ENCODE assay signal across 8 mouse cellular contexts in genomic region chr7:24207488-24208261, GRCm38 (mm10). TPM values are rescaled to one million over a fixed set of nuclear protein-coding genes. Genes with fewer than 3 reads are reported as not detected.
A peak's percentile ranks its signal among the peaks of the same experiment; 100 is the strongest.
DNase-seq lines count a peak whose midpoint lies in the region; ATAC-seq and TF ChIP-seq lines count a peak whose summit lies in the region.

No protein-coding gene starts in this region.

- 19% methylated on average over 24 of the region's 24 CpGs for WGBS in embryonic facial prominence, embryonic 10.5 days
- 14% methylated on average over 24 of the region's 24 CpGs for WGBS in intestine, postnatal 0 days

- peaks cover 39% of the 10 kb centered on the region for H3K36me3 ChIP-seq in embryonic facial prominence, embryonic 10.5 days (replicated peaks)
- peaks cover 15% of the 10 kb centered on the region; the same call in 1 of the 2 replicates for H3K36me3 ChIP-seq in intestine, postnatal 0 days (ENCODE audit: control insufficient read depth, insufficient read depth)

- peak overlapping the region; percentile 71 for H3K4me2 ChIP-seq in intestine, postnatal 0 days (replicated peaks; ENCODE audit: low read depth)

- intact Hi-C loops in left cerebral cortex, postnatal 25 days (cut with DNase I) = loop anchor here (2.0 kb wide), 1 partner anchor 33 kb away; the partner anchor contains the start of gene Zfp114

- H3K27ac ChIP-seq in embryonic facial prominence, embryonic 10.5 days (replicated peaks) = peak overlapping the region; percentile 90
- H3K27ac ChIP-seq in intestine, postnatal 0 days (ENCODE audit: low read depth, low read length) = peak overlapping the region; percentile 81

- peak overlapping the region; percentile 74 for H3K9ac ChIP-seq in intestine, postnatal 0 days (ENCODE audit: low read depth, low read length)

- peak; percentile 99 for ATAC-seq in granulocyte monocyte progenitor cell, adult 5-6 weeks (replicated peaks; ENCODE audit: poor library complexity, severe bottlenecking)
- peak; percentile 85 for ATAC-seq in intestine, postnatal 0 days
- ATAC-seq in megakaryocyte-erythroid progenitor cell, adult 5-6 weeks (replicated peaks; ENCODE audit: low FRiP score, low TSS enrichment, poor library complexity, severe bottlenecking) = peak; percentile 89

- peak; percentile 14 for DNase-seq in thymus, postnatal 0 days (ENCODE audit: low spot score)
- no peak for DNase-seq in thymus, postnatal 36 days
- peak; percentile 75 for DNase-seq in embryonic facial prominence, embryonic 10.5 days (ENCODE audit: low spot score)
- DNase-seq in left cerebral cortex, postnatal 25 days (ENCODE audit: low spot score in 2 of 2) = peak; percentile 78 to 90
- DNase-seq in right cerebral cortex, postnatal 25 days = peak; percentile 80

- H3K27me3 ChIP-seq in embryonic facial prominence, embryonic 10.5 days (replicated peaks; ENCODE audit: low read depth, poor library complexity, severe bottlenecking) = no peaks in the 10 kb centered on the region
- no peaks in the 10 kb centered on the region for H3K27me3 ChIP-seq in intestine, postnatal 0 days (replicated peaks; ENCODE audit: control insufficient read depth, insufficient read depth, low read length)

- H3K4me1 ChIP-seq in embryonic facial prominence, embryonic 10.5 days = peaks cover 5% of the 10 kb centered on the region
- no peaks in the 10 kb centered on the region for H3K4me1 ChIP-seq in intestine, postnatal 0 days (replicated peaks; ENCODE audit: control insufficient read depth, insufficient read depth, low read length)

- no peaks in the 10 kb centered on the region for H3K9me3 ChIP-seq in embryonic facial prominence, embryonic 10.5 days
- H3K9me3 ChIP-seq in intestine, postnatal 0 days (ENCODE audit: control insufficient read depth) = no peaks in the 10 kb centered on the region

- 0 out of 2 replicates have a peak, but pooled peaks have one; percentile 3 for TF ChIP-seq CTCF in intestine, postnatal 0 days (IDR thresholded peaks at IDR 0.05; ENCODE audit: low read depth)

- H3K4me3 ChIP-seq in embryonic facial prominence, embryonic 10.5 days = peak overlapping the region; percentile 68
- peak overlapping the region; percentile 58 for H3K4me3 ChIP-seq in intestine, postnatal 0 days (ENCODE audit: low read depth, low read length)

RNA-seq across cellular contexts. Expression of gene Zfp111, which starts 3.6 kb away (rescaled TPM):
- 1.9 and 3.0 TPM in 2 replicates for polyA plus RNA-seq in thymus, postnatal 0 days (2015; fragmentation: Nextera tagmentation; extraction: Ambion mirVana)
- polyA plus RNA-seq in embryonic facial prominence, embryonic 10.5 days (2016; fragmentation: Nextera tagmentation; extraction: Ambion mirVana) = 10.7 and 11.1 TPM in 2 replicates
- 18.1 and 19.8 TPM in 2 replicates for total RNA-seq in granulocyte monocyte progenitor cell, adult 5-6 weeks (2014; fragmentation: Nextera tagmentation)
- total RNA-seq in granulocyte monocyte progenitor cell, adult 5-6 weeks (2017) = 18.8 and 21.2 TPM in 2 replicates
- 3.0 and 3.1 TPM in 2 replicates for polyA plus RNA-seq in intestine, postnatal 0 days (2015; fragmentation: Nextera tagmentation; extraction: Ambion mirVana)
- total RNA-seq in left cerebral cortex, postnatal 25 days (2021) = 10 to 100 TPM in 1 of 2 experiments, 1 to 10 TPM in 1; 8.9 to 12.6 TPM
- 1.0 and 4.6 TPM in 2 replicates for total RNA-seq in megakaryocyte-erythroid progenitor cell, adult 5-6 weeks (2014; fragmentation: Nextera tagmentation)
- 7.2 and 8.6 TPM in 2 replicates for total RNA-seq in megakaryocyte-erythroid progenitor cell, adult 5-6 weeks (2017)

RNA-seq across cellular contexts. Expression of gene Zfp109, which starts 29.7 kb away (rescaled TPM):
- polyA plus RNA-seq in thymus, postnatal 0 days (2015; fragmentation: Nextera tagmentation; extraction: Ambion mirVana) = 1.7 and 2.4 TPM in 2 replicates
- 5.7 and 6.7 TPM in 2 replicates for polyA plus RNA-seq in embryonic facial prominence, embryonic 10.5 days (2016; fragmentation: Nextera tagmentation; extraction: Ambion mirVana)
- total RNA-seq in granulocyte monocyte progenitor cell, adult 5-6 weeks (2014; fragmentation: Nextera tagmentation) = 3.3 and 7.0 TPM in 2 replicates
- 8.7 and 9.0 TPM in 2 replicates for total RNA-seq in granulocyte monocyte progenitor cell, adult 5-6 weeks (2017)
- polyA plus RNA-seq in intestine, postnatal 0 days (2015; fragmentation: Nextera tagmentation; extraction: Ambion mirVana) = 0.65 and 0.73 TPM in 2 replicates
- 10 to 100 TPM in 1 of 2 experiments, 1 to 10 TPM in 1; 7.9 to 10.5 TPM for total RNA-seq in left cerebral cortex, postnatal 25 days (2021)
- total RNA-seq in megakaryocyte-erythroid progenitor cell, adult 5-6 weeks (2014; fragmentation: Nextera tagmentation) = 2.3 and 6.2 TPM in 2 replicates
- total RNA-seq in megakaryocyte-erythroid progenitor cell, adult 5-6 weeks (2017) = 5.9 and 6.7 TPM in 2 replicates

RNA-seq across cellular contexts. Expression of gene Zfp114, which starts 32.8 kb away (rescaled TPM):
- polyA plus RNA-seq in thymus, postnatal 0 days (2015; fragmentation: Nextera tagmentation; extraction: Ambion mirVana) = 0.98 and 1.2 TPM in 2 replicates
- polyA plus RNA-seq in embryonic facial prominence, embryonic 10.5 days (2016; fragmentation: Nextera tagmentation; extraction: Ambion mirVana) = 4.8 and 5.2 TPM in 2 replicates
- total RNA-seq in granulocyte monocyte progenitor cell, adult 5-6 weeks (2014; fragmentation: Nextera tagmentation) = 0.62 and 2.0 TPM in 2 replicates
- total RNA-seq in granulocyte monocyte progenitor cell, adult 5-6 weeks (2017) = 2.4 and 3.5 TPM in 2 replicates
- polyA plus RNA-seq in intestine, postnatal 0 days (2015; fragmentation: Nextera tagmentation; extraction: Ambion mirVana) = 0.37 and 0.72 TPM in 2 replicates
- 1 to 10 TPM; 2.5 to 2.9 TPM for total RNA-seq in left cerebral cortex, postnatal 25 days (2021)
- 1.5 and 2.2 TPM in 2 replicates for total RNA-seq in megakaryocyte-erythroid progenitor cell, adult 5-6 weeks (2014; fragmentation: Nextera tagmentation)
- total RNA-seq in megakaryocyte-erythroid progenitor cell, adult 5-6 weeks (2017) = 2.4 and 2.5 TPM in 2 replicates

RNA-seq across cellular contexts. Expression of gene Zfp108, which starts 46.9 kb away (rescaled TPM):
- 0.85 and 0.89 TPM in 2 replicates for polyA plus RNA-seq in thymus, postnatal 0 days (2015; fragmentation: Nextera tagmentation; extraction: Ambion mirVana)
- 2.4 and 3.1 TPM in 2 replicates for polyA plus RNA-seq in embryonic facial prominence, embryonic 10.5 days (2016; fragmentation: Nextera tagmentation; extraction: Ambion mirVana)
- 1.5 and 3.1 TPM in 2 replicates for total RNA-seq in granulocyte monocyte progenitor cell, adult 5-6 weeks (2014; fragmentation: Nextera tagmentation)
- total RNA-seq in granulocyte monocyte progenitor cell, adult 5-6 weeks (2017) = 2.6 and 3.3 TPM in 2 replicates
- 0.86 and 0.98 TPM in 2 replicates for polyA plus RNA-seq in intestine, postnatal 0 days (2015; fragmentation: Nextera tagmentation; extraction: Ambion mirVana)
- 1 to 10 TPM; 8.4 to 8.8 TPM for total RNA-seq in left cerebral cortex, postnatal 25 days (2021)
- 0.67 and 1.8 TPM in 2 replicates for total RNA-seq in megakaryocyte-erythroid progenitor cell, adult 5-6 weeks (2014; fragmentation: Nextera tagmentation)
- total RNA-seq in megakaryocyte-erythroid progenitor cell, adult 5-6 weeks (2017) = 1.4 TPM in 1 of 2 replicates, not detected in the other

Comparison
In these comparisons a context has a peak if more than half of its experiments do, and no peak if none do; other contexts are left out.
1. DNase-seq: peak in thymus, postnatal 0 days (single experiment), embryonic facial prominence, embryonic 10.5 days (single experiment), left cerebral cortex, postnatal 25 days (2 of 2) and right cerebral cortex, postnatal 25 days (single experiment); none in thymus, postnatal 36 days (0 of 2).
2. Peak in every context shown above with its lines, with median percentiles within 50 percentile points of each other: ATAC-seq.